Mouse (Mus musculus) layer of hippocampus, postnatal 14 days (tissue): ENCODE results near the gene Sept5. TPM values are rescaled to one million over a fixed set of nuclear protein-coding genes. Genes with fewer than 3 reads are reported as not detected.
A peak's percentile ranks its signal among the peaks of the same experiment; 100 is the strongest.

Experiments used
- DNase-seq, 2 experiments: peaks; one replicate each; pipeline ENCODE4 v3.0.0; 2021 to 2022; ENCODE audit warnings: low spot score in 2 of 2, mixed read lengths in 1 of 2
- long read RNA-seq, 2 experiments: library from polyadenylated mRNA; stranded (forward); transcript quantifications; one replicate each; pipeline ENCODE4 v2.0.0; 2021
- total RNA-seq, 2 experiments: library from RNA; stranded (reverse); gene quantifications; 2 replicates each; pipeline ENCODE4 v1.2.3; 2021

The Sept5 gene
- 100 to 1,000 TPM; 605 to 622 TPM for total RNA-seq
- long read RNA-seq, experiment 1, transcript Sept5-205 (11 exons, 3,678 nt) = major isoform, 215 of 272 reads
- long read RNA-seq, experiment 1, partial matches to known transcripts = 21 of 272 reads
- long read RNA-seq, experiment 1, other reads (novel, unspliced or antisense) = 36 of 272 reads
- long read RNA-seq, experiment 2, transcript Sept5-205 (11 exons, 3,678 nt) = major isoform, 204 of 272 reads
- long read RNA-seq, experiment 2, partial matches to known transcripts = 26 of 272 reads
- long read RNA-seq, experiment 2, other reads (novel, unspliced or antisense) = 42 of 272 reads

GRCm38 (mm10) chr16:18629390-18630231, at the start of gene Sept5:
TSS of gene Sept5 (minus strand) at chr16:18629954.
- DNase-seq = peak; percentile 55 to 74

GRCm38 (mm10) chr16:18679112-18679511, 49.4 kb upstream of the Sept5 start:
- DNase-seq = no peak

GRCm38 (mm10) chr16:18677746-18678679, 48.3 kb upstream of the Sept5 start:
- DNase-seq = peak; percentile 49 to 60

GRCm38 (mm10) chr16:18673005-18673404, 43.3 kb upstream of the Sept5 start:
- DNase-seq = no peak

- no peak for DNase-seq
These were observed 42.3 kb upstream of the Sept5 start for GRCm38 (mm10) chr16:18672027-18672426.

- DNase-seq = no peak
These were observed 40.2 kb upstream of the Sept5 start for GRCm38 (mm10) chr16:18669914-18670313.

- DNase-seq = no peak
These were observed 28.8 kb upstream of the Sept5 start for GRCm38 (mm10) chr16:18658597-18658996.

GRCm38 (mm10) chr16:18655372-18656098, 25.8 kb upstream of the Sept5 start:
- DNase-seq = no peak

- no peak for DNase-seq
These were observed 23.8 kb upstream of the Sept5 start for GRCm38 (mm10) chr16:18653290-18654160.

GRCm38 (mm10) chr16:18649126-18649525, 19.4 kb upstream of the Sept5 start:
- DNase-seq = no peak

- no peak for DNase-seq
These were observed 15.6 kb upstream of the Sept5 start for GRCm38 (mm10) chr16:18645329-18645728.

GRCm38 (mm10) chr16:18644485-18644884, 14.7 kb upstream of the Sept5 start:
- no peak for DNase-seq

GRCm38 (mm10) chr16:18643406-18643998, 13.7 kb upstream of the Sept5 start:
- DNase-seq = no peak

- DNase-seq = no peak
These were observed 13.1 kb upstream of the Sept5 start for GRCm38 (mm10) chr16:18642897-18643296.

- DNase-seq = no peak
These were observed 12.5 kb upstream of the Sept5 start for GRCm38 (mm10) chr16:18642291-18642690.

GRCm38 (mm10) chr16:18639382-18639929, 9.7 kb upstream of the Sept5 start:
- no peak for DNase-seq

- no peak for DNase-seq
These were observed 8.6 kb upstream of the Sept5 start for GRCm38 (mm10) chr16:18638396-18638795.

GRCm38 (mm10) chr16:18636804-18637203, 7.0 kb upstream of the Sept5 start:
- DNase-seq = no peak

- no peak for DNase-seq
These were observed 6.6 kb upstream of the Sept5 start for GRCm38 (mm10) chr16:18636401-18636800.
